Mouse (Mus musculus) embryonic facial prominence, embryonic 12.5 days (tissue): ENCODE results near the gene Adgrb3. TPM values are rescaled to one million over a fixed set of nuclear protein-coding genes. Genes with fewer than 3 reads are reported as not detected.

Experiments used
- ATAC-seq: fragments of 200-750 bp; cut with Nextera tagmentation; 2 replicates; pipeline ENCODE4 v1.8.0; 2017; ENCODE audit not compliant: insufficient number of reproducible peaks, insufficient read depth, low FRiP score, low TSS enrichment
- H3K27ac ChIP-seq: fragments of 300-500 bp; sonication (generic); 2 replicates; pipeline ENCODE4 v1.5.1; 2016; ENCODE audit warnings: mild to moderate bottlenecking
- H3K27me3 ChIP-seq: fragments of 300-500 bp; sonication (generic); 2 replicates; pipeline ENCODE4 v1.6.1; 2016; ENCODE audit warnings: mild to moderate bottlenecking, moderate library complexity
- H3K36me3 ChIP-seq: fragments of 300-500 bp; sonication (generic); 2 replicates; pipeline ENCODE4 v1.6.1; 2016; ENCODE audit warnings: mild to moderate bottlenecking
- H3K4me1 ChIP-seq: fragments of 300-500 bp; sonication (generic); 2 replicates; pipeline ENCODE4 v1.6.1; 2016
- H3K4me2 ChIP-seq: fragments of 300-500 bp; sonication (generic); replicated peaks from 2 replicates; pipeline ENCODE4 v1.6.1; 2016; ENCODE audit warnings: mild to moderate bottlenecking, moderate library complexity
- H3K4me3 ChIP-seq: fragments of 300-500 bp; sonication (generic); 2 replicates; pipeline ENCODE4 v1.5.1; 2016; ENCODE audit warnings: mild to moderate bottlenecking
- H3K9ac ChIP-seq: fragments of 300-500 bp; sonication (generic); 2 replicates; pipeline ENCODE4 v1.6.1; 2016; ENCODE audit warnings: mild to moderate bottlenecking, moderate library complexity
- H3K9me3 ChIP-seq: fragments of 300-500 bp; sonication (generic); 2 replicates; pipeline ENCODE4 v1.6.1; 2016; ENCODE audit warnings: mild to moderate bottlenecking, moderate library complexity
- WGBS: fragments of 180-500 bp; shearing (Covaris S2); methylation state at CpG from one replicate; pipeline ENCODE4 v1.1.7; 2016; 5-methylcytosine and 5-hydroxymethylcytosine counted together
- polyA plus RNA-seq: library from polyadenylated mRNA; unstranded; fragments of >200 nt; fragmentation: Nextera tagmentation; extraction: Ambion mirVana; gene quantifications from 2 replicates; pipeline ENCODE4 v1.2.1, GENCODE M21; 2016

Gene Adgrb3
- polyA plus RNA-seq, 1 experiment from 2014 or later: 3.1 TPM

- ATAC-seq: no peak
- no peak overlapping the region for H3K4me3 ChIP-seq
- H3K4me2 ChIP-seq: no peak overlapping the region
- H3K4me1 ChIP-seq: no peaks in the 10 kb centered on the region
- H3K27me3 ChIP-seq: no peaks in the 10 kb centered on the region
- H3K27ac ChIP-seq: no peak overlapping the region
- no peaks in the 10 kb centered on the region for H3K36me3 ChIP-seq
- WGBS: 93% methylated on average over 5 of the region's 5 CpGs
- no peaks in the 10 kb centered on the region for H3K9me3 ChIP-seq
- no peak overlapping the region for H3K9ac ChIP-seq
Measured at GRCm38 (mm10) chr1:25167120-25167519, 662.4 kb downstream of the Adgrb3 start.

- 53% methylated on average over 11 of the region's 11 CpGs for WGBS
- no peaks in the 10 kb centered on the region for H3K4me1 ChIP-seq
- H3K27ac ChIP-seq: no peak overlapping the region
- H3K36me3 ChIP-seq: no peaks in the 10 kb centered on the region
- no peak overlapping the region for H3K4me3 ChIP-seq
- no peaks in the 10 kb centered on the region for H3K9me3 ChIP-seq
- no peak overlapping the region for H3K9ac ChIP-seq
- no peak for ATAC-seq
- no peak overlapping the region for H3K4me2 ChIP-seq
- no peaks in the 10 kb centered on the region for H3K27me3 ChIP-seq
Measured at GRCm38 (mm10) chr1:25166036-25166796, 663.3 kb downstream of the Adgrb3 start.

GRCm38 (mm10) chr1:25163561-25163960, 665.9 kb downstream of the Adgrb3 start:
- no peak overlapping the region for H3K4me2 ChIP-seq
- H3K4me3 ChIP-seq: no peak overlapping the region
- WGBS: 81% methylated on average over 6 of the region's 6 CpGs
- no peak overlapping the region for H3K27ac ChIP-seq
- H3K27me3 ChIP-seq: no peaks in the 10 kb centered on the region
- no peaks in the 10 kb centered on the region for H3K4me1 ChIP-seq
- no peaks in the 10 kb centered on the region for H3K36me3 ChIP-seq
- H3K9ac ChIP-seq: no peak overlapping the region
- H3K9me3 ChIP-seq: no peaks in the 10 kb centered on the region
- ATAC-seq: no peak

GRCm38 (mm10) chr1:25146206-25146605, 683.3 kb downstream of the Adgrb3 start:
- H3K9me3 ChIP-seq: no peaks in the 10 kb centered on the region
- WGBS: 70% methylated on average over 3 of the region's 3 CpGs
- no peak overlapping the region for H3K9ac ChIP-seq
- H3K4me3 ChIP-seq: no peak overlapping the region
- no peaks in the 10 kb centered on the region for H3K27me3 ChIP-seq
- no peaks in the 10 kb centered on the region for H3K36me3 ChIP-seq
- no peaks in the 10 kb centered on the region for H3K4me1 ChIP-seq
- no peak overlapping the region for H3K4me2 ChIP-seq
- no peak for ATAC-seq
- H3K27ac ChIP-seq: no peak overlapping the region

GRCm38 (mm10) chr1:25132150-25132824, 697.2 kb downstream of the Adgrb3 start:
- no peak for ATAC-seq
- Histone ChIP-seq H3K36me3 (no peaks in the 10 kb centered on the region), H3K9ac (no peak overlapping the region), H3K4me3 (no peak overlapping the region), H3K4me1 (no peaks in the 10 kb centered on the region), H3K4me2 (no peak overlapping the region), H3K27ac (no peak overlapping the region), H3K9me3 (no peaks in the 10 kb centered on the region), H3K27me3 (no peaks in the 10 kb centered on the region)
- 59% methylated on average over 4 of the region's 4 CpGs for WGBS

- no peak overlapping the region for H3K27ac ChIP-seq
- H3K9ac ChIP-seq: no peak overlapping the region
- H3K9me3 ChIP-seq: no peaks in the 10 kb centered on the region
- WGBS: 84% methylated on average over 11 of the region's 11 CpGs
- H3K36me3 ChIP-seq: no peaks in the 10 kb centered on the region
- no peak overlapping the region for H3K4me3 ChIP-seq
- H3K4me2 ChIP-seq: no peak overlapping the region
- no peaks in the 10 kb centered on the region for H3K4me1 ChIP-seq
- no peak for ATAC-seq
- no peaks in the 10 kb centered on the region for H3K27me3 ChIP-seq
Measured at GRCm38 (mm10) chr1:25115512-25115911, 714.0 kb downstream of the Adgrb3 start.

- H3K4me1 ChIP-seq: no peaks in the 10 kb centered on the region
- no peak overlapping the region for H3K4me3 ChIP-seq
- H3K27me3 ChIP-seq: no peaks in the 10 kb centered on the region
- no peak for ATAC-seq
- no peak overlapping the region for H3K27ac ChIP-seq
- no peak overlapping the region for H3K9ac ChIP-seq
- H3K36me3 ChIP-seq: no peaks in the 10 kb centered on the region
- H3K4me2 ChIP-seq: no peak overlapping the region
- 82% methylated on average over 3 of the region's 3 CpGs for WGBS
- no peaks in the 10 kb centered on the region for H3K9me3 ChIP-seq
Measured at GRCm38 (mm10) chr1:25107500-25108101, 721.9 kb downstream of the Adgrb3 start.

- Histone ChIP-seq H3K9ac (no peak overlapping the region), H3K4me1 (no peaks in the 10 kb centered on the region), H3K4me3 (no peak overlapping the region), H3K9me3 (no peaks in the 10 kb centered on the region), H3K4me2 (no peak overlapping the region), H3K27ac (no peak overlapping the region), H3K27me3 (no peaks in the 10 kb centered on the region), H3K36me3 (no peaks in the 10 kb centered on the region)
- 74% methylated on average over 6 of the region's 6 CpGs for WGBS
- ATAC-seq: no peak
Measured at GRCm38 (mm10) chr1:25106679-25107078, 722.8 kb downstream of the Adgrb3 start.

- Histone ChIP-seq H3K9me3 (no peaks in the 10 kb centered on the region), H3K36me3 (no peaks in the 10 kb centered on the region), H3K9ac (no peak overlapping the region), H3K27ac (no peak overlapping the region), H3K4me2 (no peak overlapping the region), H3K4me1 (no peaks in the 10 kb centered on the region), H3K27me3 (no peaks in the 10 kb centered on the region), H3K4me3 (no peak overlapping the region)
- no peak for ATAC-seq
- 59% methylated on average over 4 of the region's 4 CpGs for WGBS
Measured at GRCm38 (mm10) chr1:25105367-25105766, 724.1 kb downstream of the Adgrb3 start.

- H3K27ac ChIP-seq: no peak overlapping the region
- no peaks in the 10 kb centered on the region for H3K27me3 ChIP-seq
- 32% methylated on average over 5 of the region's 5 CpGs for WGBS
- H3K4me2 ChIP-seq: no peak overlapping the region
- no peaks in the 10 kb centered on the region for H3K9me3 ChIP-seq
- no peak overlapping the region for H3K4me3 ChIP-seq
- H3K9ac ChIP-seq: no peak overlapping the region
- H3K4me1 ChIP-seq: no peaks in the 10 kb centered on the region
- no peaks in the 10 kb centered on the region for H3K36me3 ChIP-seq
- ATAC-seq: no peak
Measured at GRCm38 (mm10) chr1:25088010-25088719, 741.3 kb downstream of the Adgrb3 start.

- H3K27ac ChIP-seq: no peak overlapping the region
- H3K27me3 ChIP-seq: no peaks in the 10 kb centered on the region
- H3K4me3 ChIP-seq: no peak overlapping the region
- WGBS: 70% methylated on average over 14 of the region's 14 CpGs
- H3K9ac ChIP-seq: no peak overlapping the region
- no peaks in the 10 kb centered on the region for H3K36me3 ChIP-seq
- H3K4me2 ChIP-seq: no peak overlapping the region
- H3K9me3 ChIP-seq: no peaks in the 10 kb centered on the region
- no peak for ATAC-seq
- H3K4me1 ChIP-seq: no peaks in the 10 kb centered on the region
Measured at GRCm38 (mm10) chr1:25085616-25086372, 743.7 kb downstream of the Adgrb3 start.
